Comparison of ENCODE assay signal across 8 mouse cellular contexts in the genomic region with DNA sequence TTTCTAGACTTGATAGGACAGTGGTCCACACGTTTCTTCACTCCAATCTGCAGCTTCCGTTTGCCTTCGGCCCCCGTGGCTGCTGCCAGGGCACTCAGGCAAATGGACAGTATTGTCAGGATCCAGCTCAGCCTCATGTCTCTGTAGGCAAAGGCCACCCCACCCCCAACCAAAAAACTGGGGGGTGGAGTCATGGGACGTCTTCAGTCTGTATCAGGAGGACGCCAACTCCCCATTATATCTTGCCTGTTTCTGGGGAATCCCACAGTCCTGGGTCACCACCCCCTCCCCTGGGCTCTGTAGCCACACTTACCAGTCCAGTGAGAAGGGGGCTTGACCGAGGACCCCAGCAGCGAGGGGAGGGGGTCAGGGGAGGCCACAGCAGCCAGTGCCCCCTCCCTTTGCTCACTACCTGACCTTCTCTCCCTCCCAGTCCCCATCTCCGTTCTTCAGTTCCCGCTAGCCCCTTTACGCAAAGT. TPM values are rescaled to one million over a fixed set of nuclear protein-coding genes. Genes with fewer than 3 reads are reported as not detected.
DNase-seq lines count a peak whose midpoint lies in the region; ATAC-seq lines count a peak whose summit lies in the region.

No protein-coding gene starts in this region.

- no peak for ATAC-seq in CD4-positive, CD25-positive, alpha-beta regulatory T cell, adult 4 months
- ATAC-seq in forebrain, embryonic 12.5 days (ENCODE audit: low FRiP score), result no peak
- no peak for ATAC-seq in kidney, embryonic 15.5 days (replicated peaks; ENCODE audit: low FRiP score)

- H3K4me1 ChIP-seq in forebrain, embryonic 12.5 days, result peaks cover 53% of the 10 kb centered on the region
- peaks cover 47% of the 10 kb centered on the region for H3K4me1 ChIP-seq in kidney, embryonic 15.5 days

- peak overlapping the region; percentile 64 for H3K4me2 ChIP-seq in forebrain, embryonic 12.5 days
- peak overlapping the region; percentile 84 for H3K4me2 ChIP-seq in kidney, embryonic 15.5 days

- H3K9me3 ChIP-seq in forebrain, embryonic 12.5 days, result no peaks in the 10 kb centered on the region
- H3K9me3 ChIP-seq in kidney, embryonic 15.5 days (replicated peaks), result no peaks in the 10 kb centered on the region

- H3K4me3 ChIP-seq in forebrain, embryonic 12.5 days (replicated peaks), result peak overlapping the region; percentile 60
- H3K4me3 ChIP-seq in kidney, embryonic 15.5 days (replicated peaks), result peak overlapping the region; percentile 83

- peak; percentile 62 for DNase-seq in CD4-positive, CD25-positive, alpha-beta regulatory T cell, adult 2 months (ENCODE audit: low read depth, low spot score)
- DNase-seq in ovary, postnatal 36 days (ENCODE audit: low spot score), result peak; percentile 51
- no peak for DNase-seq in ovary, adult 18-20 months (ENCODE audit: low spot score)
- peak; percentile 43 for DNase-seq in mesoderm, embryonic 11.5 days (ENCODE audit: low read depth, low spot score)
- peak; percentile 52 for DNase-seq in thymus, postnatal 25 days

- no peaks in the 10 kb centered on the region for H3K27me3 ChIP-seq in forebrain, embryonic 12.5 days
- no peaks in the 10 kb centered on the region for H3K27me3 ChIP-seq in kidney, embryonic 15.5 days

- peak overlapping the region; percentile 59 for H3K9ac ChIP-seq in forebrain, embryonic 12.5 days
- peak overlapping the region; percentile 61 for H3K9ac ChIP-seq in kidney, embryonic 15.5 days

- H3K36me3 ChIP-seq in forebrain, embryonic 12.5 days (replicated peaks), result peaks cover 31% of the 10 kb centered on the region
- H3K36me3 ChIP-seq in kidney, embryonic 15.5 days, result peaks cover 42% of the 10 kb centered on the region

- peak overlapping the region; percentile 94 for H3K27ac ChIP-seq in forebrain, embryonic 12.5 days
- peak overlapping the region; percentile 97 for H3K27ac ChIP-seq in kidney, embryonic 15.5 days

- 15% methylated on average over 11 of the region's 11 CpGs for WGBS in forebrain, embryonic 12.5 days
- WGBS in kidney, embryonic 15.5 days, result 11% methylated on average over 11 of the region's 11 CpGs

RNA-seq across cellular contexts. Expression of a gene that starts 1.3 kb away (rescaled TPM):
- polyA plus RNA-seq in CD4-positive, CD25-positive, alpha-beta regulatory T cell, adult 4 months (2017; shearing (Covaris generic)), result 10 to 100 TPM; 46.8 to 56.8 TPM
- polyA plus RNA-seq in forebrain, embryonic 12.5 days (2016; fragmentation: Nextera tagmentation; extraction: Ambion mirVana), result 76.9 and 79.8 TPM in 2 replicates
- 129 and 137 TPM in 2 replicates for polyA plus RNA-seq in kidney, embryonic 15.5 days (2015; fragmentation: Nextera tagmentation; extraction: Ambion mirVana)

RNA-seq across cellular contexts. Expression of a gene that starts 2.8 kb away (rescaled TPM):
- 1 to 10 TPM; 3.2 to 3.4 TPM for polyA plus RNA-seq in CD4-positive, CD25-positive, alpha-beta regulatory T cell, adult 4 months (2017; shearing (Covaris generic))
- polyA plus RNA-seq in forebrain, embryonic 12.5 days (2016; fragmentation: Nextera tagmentation; extraction: Ambion mirVana), result 22.4 and 24.3 TPM in 2 replicates
- polyA plus RNA-seq in kidney, embryonic 15.5 days (2015; fragmentation: Nextera tagmentation; extraction: Ambion mirVana), result 42.5 and 44.8 TPM in 2 replicates

RNA-seq across cellular contexts. Expression of a gene that starts 4.3 kb away (rescaled TPM):
- 10 to 100 TPM in 1 of 2 experiments, 1 to 10 TPM in 1; 9.3 to 23.8 TPM for polyA plus RNA-seq in CD4-positive, CD25-positive, alpha-beta regulatory T cell, adult 4 months (2017; shearing (Covaris generic))
- polyA plus RNA-seq in forebrain, embryonic 12.5 days (2016; fragmentation: Nextera tagmentation; extraction: Ambion mirVana), result 237 and 333 TPM in 2 replicates
- 139 and 160 TPM in 2 replicates for polyA plus RNA-seq in kidney, embryonic 15.5 days (2015; fragmentation: Nextera tagmentation; extraction: Ambion mirVana)

RNA-seq across cellular contexts. Expression of a gene that starts 8.4 kb away (rescaled TPM):
- 1 to 10 TPM; 3.3 to 4.4 TPM for polyA plus RNA-seq in CD4-positive, CD25-positive, alpha-beta regulatory T cell, adult 4 months (2017; shearing (Covaris generic))
- 40.0 and 42.1 TPM in 2 replicates for polyA plus RNA-seq in forebrain, embryonic 12.5 days (2016; fragmentation: Nextera tagmentation; extraction: Ambion mirVana)
- 39.5 and 41.0 TPM in 2 replicates for polyA plus RNA-seq in kidney, embryonic 15.5 days (2015; fragmentation: Nextera tagmentation; extraction: Ambion mirVana)

RNA-seq across cellular contexts. Expression of a gene that starts 13.3 kb away (rescaled TPM):
- 10 to 100 TPM; 59.8 to 74.9 TPM for polyA plus RNA-seq in CD4-positive, CD25-positive, alpha-beta regulatory T cell, adult 4 months (2017; shearing (Covaris generic))
- 15.0 and 18.8 TPM in 2 replicates for polyA plus RNA-seq in forebrain, embryonic 12.5 days (2016; fragmentation: Nextera tagmentation; extraction: Ambion mirVana)
- polyA plus RNA-seq in kidney, embryonic 15.5 days (2015; fragmentation: Nextera tagmentation; extraction: Ambion mirVana), result 22.5 and 24.1 TPM in 2 replicates
